Mouse (Mus musculus) embryonic facial prominence, embryonic 12.5 days (tissue): Measurements from ENCODE around the gene Lrrc7. TPM values are rescaled to one million over a fixed set of nuclear protein-coding genes. Genes with fewer than 3 reads are reported as not detected.
"Not testable (repeated sequence)": the region's sequence is repeated elsewhere in the genome, so short reads cannot be mapped to it uniquely, and the experiment has no call there.

ENCODE experiments used
- ATAC-seq: fragments of 200-750 bp; cut with Nextera tagmentation; 2 replicates; pipeline ENCODE4 v1.8.0; 2017; ENCODE audit not compliant: insufficient number of reproducible peaks, insufficient read depth, low FRiP score, low TSS enrichment
- H3K27ac ChIP-seq: fragments of 300-500 bp; sonication (generic); 2 replicates; pipeline ENCODE4 v1.5.1; 2016; ENCODE audit warnings: mild to moderate bottlenecking
- H3K27me3 ChIP-seq: fragments of 300-500 bp; sonication (generic); 2 replicates; pipeline ENCODE4 v1.6.1; 2016; ENCODE audit warnings: mild to moderate bottlenecking, moderate library complexity
- H3K36me3 ChIP-seq: fragments of 300-500 bp; sonication (generic); 2 replicates; pipeline ENCODE4 v1.6.1; 2016; ENCODE audit warnings: mild to moderate bottlenecking
- H3K4me1 ChIP-seq: fragments of 300-500 bp; sonication (generic); 2 replicates; pipeline ENCODE4 v1.6.1; 2016
- H3K4me2 ChIP-seq: fragments of 300-500 bp; sonication (generic); replicated peaks from 2 replicates; pipeline ENCODE4 v1.6.1; 2016; ENCODE audit warnings: mild to moderate bottlenecking, moderate library complexity
- H3K4me3 ChIP-seq: fragments of 300-500 bp; sonication (generic); 2 replicates; pipeline ENCODE4 v1.5.1; 2016; ENCODE audit warnings: mild to moderate bottlenecking
- H3K9ac ChIP-seq: fragments of 300-500 bp; sonication (generic); 2 replicates; pipeline ENCODE4 v1.6.1; 2016; ENCODE audit warnings: mild to moderate bottlenecking, moderate library complexity
- H3K9me3 ChIP-seq: fragments of 300-500 bp; sonication (generic); 2 replicates; pipeline ENCODE4 v1.6.1; 2016; ENCODE audit warnings: mild to moderate bottlenecking, moderate library complexity
- WGBS: fragments of 180-500 bp; shearing (Covaris S2); methylation state at CpG from one replicate; pipeline ENCODE4 v1.1.7; 2016; 5-methylcytosine and 5-hydroxymethylcytosine counted together
- polyA plus RNA-seq: library from polyadenylated mRNA; unstranded; fragments of >200 nt; fragmentation: Nextera tagmentation; extraction: Ambion mirVana; gene quantifications from 2 replicates; pipeline ENCODE4 v1.2.1, GENCODE M21; 2016

Gene Lrrc7
- polyA plus RNA-seq, 1 experiment from 2014 or later, result 2.3 TPM

- H3K9me3 ChIP-seq, ATAC-seq, H3K4me2 ChIP-seq, H3K9ac ChIP-seq, H3K4me3 ChIP-seq, H3K27me3 ChIP-seq, H3K4me1 ChIP-seq, H3K36me3 ChIP-seq, H3K27ac ChIP-seq: not testable (repeated sequence)
- WGBS, result 76% methylated on average over 1 of the region's 1 CpGs
Measured at GRCm38 (mm10) chr3:158102530-158102929, 459.5 kb downstream of the Lrrc7 start.

GRCm38 (mm10) chr3:158102043-158102442 lies 460.0 kb downstream of the Lrrc7 start:
- H3K27ac ChIP-seq, ATAC-seq, H3K36me3 ChIP-seq, H3K9me3 ChIP-seq, H3K9ac ChIP-seq, H3K27me3 ChIP-seq, H3K4me1 ChIP-seq, H3K4me3 ChIP-seq, H3K4me2 ChIP-seq: not testable (repeated sequence)
- WGBS, result 94% methylated on average over 9 of the region's 10 CpGs

- no peak overlapping the region for H3K9ac ChIP-seq
- ATAC-seq, result no peak
- no peak overlapping the region for H3K4me3 ChIP-seq
- no peak overlapping the region for H3K4me2 ChIP-seq
- no peaks in the 10 kb centered on the region for H3K36me3 ChIP-seq
- H3K27ac ChIP-seq, result no peak overlapping the region
- H3K9me3 ChIP-seq, result no peaks in the 10 kb centered on the region
- 78% methylated on average over 4 of the region's 4 CpGs for WGBS
- no peaks in the 10 kb centered on the region for H3K27me3 ChIP-seq
- H3K4me1 ChIP-seq, result no peaks in the 10 kb centered on the region
Measured at GRCm38 (mm10) chr3:158093919-158094318, 468.1 kb downstream of the Lrrc7 start.

GRCm38 (mm10) chr3:158091601-158092000 lies 470.4 kb downstream of the Lrrc7 start:
- Histone ChIP-seq H3K4me3 (no peak overlapping the region), H3K9ac (no peak overlapping the region), H3K27me3 (no peaks in the 10 kb centered on the region), H3K4me2 (no peak overlapping the region), H3K9me3 (no peaks in the 10 kb centered on the region), H3K4me1 (no peaks in the 10 kb centered on the region), H3K36me3 (no peaks in the 10 kb centered on the region), H3K27ac (no peak overlapping the region)
- WGBS, result 72% methylated on average over 3 of the region's 3 CpGs
- ATAC-seq, result no peak

GRCm38 (mm10) chr3:158077828-158078227 lies 484.2 kb downstream of the Lrrc7 start:
- Histone ChIP-seq H3K9ac (no peak overlapping the region), H3K9me3 (no peaks in the 10 kb centered on the region), H3K4me1 (no peaks in the 10 kb centered on the region), H3K27me3 (peaks cover 2% of the 10 kb centered on the region; the same call in 1 of the 2 replicates), H3K4me3 (no peak overlapping the region), H3K36me3 (no peaks in the 10 kb centered on the region), H3K4me2 (no peak overlapping the region), H3K27ac (no peak overlapping the region)
- 67% methylated on average over 5 of the region's 5 CpGs for WGBS
- ATAC-seq, result no peak

- no peak overlapping the region for H3K4me3 ChIP-seq
- no peaks in the 10 kb centered on the region for H3K4me1 ChIP-seq
- H3K4me2 ChIP-seq, result no peak overlapping the region
- H3K9me3 ChIP-seq, result no peaks in the 10 kb centered on the region
- H3K27ac ChIP-seq, result no peak overlapping the region
- 39% methylated on average over 1 of the region's 1 CpGs for WGBS
- H3K9ac ChIP-seq, result no peak overlapping the region
- ATAC-seq, result no peak
- peaks cover 2% of the 10 kb centered on the region; the same call in 1 of the 2 replicates for H3K27me3 ChIP-seq
- H3K36me3 ChIP-seq, result no peaks in the 10 kb centered on the region
Measured at GRCm38 (mm10) chr3:158077380-158077772, 484.6 kb downstream of the Lrrc7 start.

- WGBS, result 43% methylated on average over 4 of the region's 4 CpGs
- H3K9me3 ChIP-seq, result no peaks in the 10 kb centered on the region
- H3K9ac ChIP-seq, result no peak overlapping the region
- no peak overlapping the region for H3K4me2 ChIP-seq
- no peak overlapping the region for H3K4me3 ChIP-seq
- H3K27ac ChIP-seq, result no peak overlapping the region
- no peaks in the 10 kb centered on the region for H3K36me3 ChIP-seq
- H3K4me1 ChIP-seq, result no peaks in the 10 kb centered on the region
- H3K27me3 ChIP-seq, result peaks cover 2% of the 10 kb centered on the region; the same call in 1 of the 2 replicates
- no peak for ATAC-seq
Measured at GRCm38 (mm10) chr3:158076685-158077379, 485.2 kb downstream of the Lrrc7 start.

- H3K27ac ChIP-seq, result no peak overlapping the region
- no peaks in the 10 kb centered on the region for H3K9me3 ChIP-seq
- H3K36me3 ChIP-seq, result no peaks in the 10 kb centered on the region
- no peaks in the 10 kb centered on the region for H3K4me1 ChIP-seq
- no peak for ATAC-seq
- WGBS, result 86% methylated on average over 2 of the region's 2 CpGs
- no peak overlapping the region for H3K4me2 ChIP-seq
- 0 out of 2 replicates have a peak, but pooled peaks cover 2% of the 10 kb centered on the region for H3K27me3 ChIP-seq
- no peak overlapping the region for H3K9ac ChIP-seq
- no peak overlapping the region for H3K4me3 ChIP-seq
Measured at GRCm38 (mm10) chr3:158075004-158075403, 487.0 kb downstream of the Lrrc7 start.

- Histone ChIP-seq H3K36me3 (0 out of 2 replicates have a peak, but pooled peaks cover 3% of the 10 kb centered on the region), H3K4me3 (no peak overlapping the region), H3K4me1 (peaks cover 5% of the 10 kb centered on the region; the same call in 1 of the 2 replicates), H3K9ac (no peak overlapping the region), H3K9me3 (no peaks in the 10 kb centered on the region), H3K4me2 (no peak overlapping the region), H3K27me3 (no peaks in the 10 kb centered on the region), H3K27ac (no peak overlapping the region)
- WGBS, result 35% methylated on average over 9 of the region's 9 CpGs
- ATAC-seq, result no peak
Measured at GRCm38 (mm10) chr3:158068613-158069263, 493.3 kb downstream of the Lrrc7 start.

- 78% methylated on average over 7 of the region's 7 CpGs for WGBS
- H3K4me2 ChIP-seq, result no peak overlapping the region
- H3K9me3 ChIP-seq, result no peaks in the 10 kb centered on the region
- no peaks in the 10 kb centered on the region for H3K27me3 ChIP-seq
- H3K4me3 ChIP-seq, result no peak overlapping the region
- H3K4me1 ChIP-seq, result peaks cover 5% of the 10 kb centered on the region; the same call in 1 of the 2 replicates
- no peak for ATAC-seq
- H3K27ac ChIP-seq, result no peak overlapping the region
- H3K36me3 ChIP-seq, result 0 out of 2 replicates have a peak, but pooled peaks cover 3% of the 10 kb centered on the region
- H3K9ac ChIP-seq, result no peak overlapping the region
Measured at GRCm38 (mm10) chr3:158067916-158068315, 494.1 kb downstream of the Lrrc7 start.

- H3K9ac ChIP-seq, result no peak overlapping the region
- no peak overlapping the region for H3K4me2 ChIP-seq
- no peak overlapping the region for H3K27ac ChIP-seq
- no peaks in the 10 kb centered on the region for H3K27me3 ChIP-seq
- H3K9me3 ChIP-seq, result no peaks in the 10 kb centered on the region
- H3K4me1 ChIP-seq, result peaks cover 5% of the 10 kb centered on the region; the same call in 1 of the 2 replicates
- 0 out of 2 replicates have a peak, but pooled peaks cover 7% of the 10 kb centered on the region for H3K36me3 ChIP-seq
- no peak overlapping the region for H3K4me3 ChIP-seq
- ATAC-seq, result no peak
- 90% methylated on average over 2 of the region's 2 CpGs for WGBS
Measured at GRCm38 (mm10) chr3:158065256-158065655, 496.8 kb downstream of the Lrrc7 start.
